Mouse (Mus musculus) cerebellum, postnatal 36 days (tissue): ENCODE data around the gene Lhfpl5.
"Not testable (repeated sequence)": the region's sequence is repeated elsewhere in the genome, so short reads cannot be mapped to it uniquely, and the experiment has no call there.

ENCODE experiments used
- DNase-seq, 2 experiments: peaks; one replicate each; pipeline ENCODE4 v3.0.0; 2021 to 2022; ENCODE audit warnings: mixed read lengths in 2 of 2

Gene Lhfpl5

DNA sequence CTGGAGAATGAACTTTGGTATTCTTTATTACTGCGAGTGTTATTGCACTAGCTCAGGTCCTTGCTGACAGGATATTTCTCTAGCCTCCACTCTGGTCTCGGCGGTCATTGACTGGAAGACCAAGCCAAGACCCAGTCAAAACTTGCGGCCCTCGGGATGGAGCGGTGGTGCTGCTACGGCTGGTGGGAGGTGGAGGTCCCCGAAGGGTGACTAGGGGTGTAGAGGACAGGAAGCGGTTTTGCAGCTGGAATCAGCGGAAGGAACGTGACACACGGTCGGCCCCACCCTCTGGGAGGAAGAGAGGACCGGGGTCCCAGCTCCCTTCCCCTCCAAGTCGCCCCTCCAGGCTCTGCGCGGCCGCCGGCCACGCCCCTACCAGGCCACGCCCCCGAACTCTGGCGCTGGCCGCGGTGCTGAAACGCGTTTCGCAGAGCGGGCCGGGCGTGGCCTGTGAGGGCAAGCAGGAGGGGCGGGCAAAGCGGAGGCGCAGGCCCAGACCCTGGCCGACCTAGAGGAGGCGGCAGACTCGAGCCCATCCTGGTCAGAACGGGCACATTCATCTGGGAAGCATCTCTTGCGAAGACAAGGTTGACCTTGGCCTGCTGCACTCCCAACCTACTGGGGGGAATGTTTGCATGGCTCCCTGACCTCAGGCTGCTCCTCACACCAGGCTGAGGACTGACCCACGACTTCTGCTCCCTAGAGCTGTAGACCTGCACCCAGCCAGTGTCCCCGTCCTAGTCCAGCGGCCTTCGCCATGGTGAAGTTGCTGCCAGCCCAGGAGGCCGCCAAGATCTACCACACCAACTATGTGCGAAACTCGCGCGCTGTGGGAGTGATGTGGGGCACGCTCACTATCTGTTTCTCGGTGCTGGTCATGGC lies at the start of gene Lhfpl5:
Gene Lhfpl5 (plus strand): TSS at position 398 of the 882 bp plus-strand sequence.
- DNase-seq, result peak; percentile 33 to 49

DNA sequence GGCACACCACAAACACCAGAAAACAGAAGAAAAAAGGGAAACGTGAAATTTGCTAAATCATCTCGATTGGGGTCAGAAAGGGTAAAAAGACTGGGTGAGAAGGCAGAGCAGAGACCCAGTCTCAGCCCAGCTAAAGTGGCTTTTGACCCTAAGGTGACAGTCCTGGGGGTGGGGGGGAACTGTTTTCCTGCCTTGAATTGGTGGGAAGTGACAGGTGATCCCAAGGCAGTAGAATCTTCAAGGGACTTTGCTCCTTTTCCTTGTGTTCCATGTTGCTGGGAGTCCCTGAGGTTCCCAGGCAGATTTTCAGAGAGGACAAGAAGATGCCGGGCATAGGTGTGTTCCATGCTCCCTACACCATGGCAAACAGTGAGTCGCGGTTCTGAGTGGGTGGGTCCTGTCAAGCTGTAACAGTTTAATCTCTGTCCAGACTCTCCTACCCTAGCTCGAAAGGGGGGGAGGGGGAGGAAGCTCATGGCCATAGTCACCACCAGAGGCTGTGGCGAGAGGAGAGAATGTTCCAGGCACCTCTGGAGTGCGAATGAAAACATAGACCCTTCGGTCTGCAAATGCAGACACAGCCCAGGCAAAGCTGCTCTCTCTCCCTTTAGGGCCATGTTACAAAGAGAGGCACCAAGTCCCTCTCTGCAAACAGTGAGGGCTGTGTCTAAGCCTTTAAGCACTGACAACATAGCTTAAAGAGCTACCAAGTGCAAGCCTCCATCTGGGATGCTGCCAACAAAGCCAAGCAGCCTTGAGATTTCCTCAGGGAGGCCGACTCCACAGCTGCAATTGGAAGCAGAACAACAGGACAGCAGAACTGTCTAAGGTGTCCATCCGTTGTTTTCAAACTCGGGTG lies 48.0 kb upstream of the Lhfpl5 start:
- no peak for DNase-seq

DNA sequence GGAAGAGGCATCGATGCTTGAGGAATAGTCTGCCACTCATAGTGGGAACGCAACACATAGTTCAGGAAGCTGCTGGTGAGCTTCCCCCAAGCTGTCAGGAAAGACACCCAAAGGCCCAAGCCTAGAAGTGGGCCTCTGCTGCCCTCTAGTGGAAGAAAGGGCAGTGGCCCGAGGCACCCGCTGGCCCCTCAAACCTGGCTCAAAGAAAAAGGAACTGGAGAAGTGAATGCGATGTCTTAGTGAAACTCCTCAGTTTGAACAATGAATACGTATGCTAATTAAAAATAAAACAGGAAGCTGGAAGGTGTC lies 47.4 kb upstream of the Lhfpl5 start:
- DNase-seq, result peak; percentile 84 to 87

DNA sequence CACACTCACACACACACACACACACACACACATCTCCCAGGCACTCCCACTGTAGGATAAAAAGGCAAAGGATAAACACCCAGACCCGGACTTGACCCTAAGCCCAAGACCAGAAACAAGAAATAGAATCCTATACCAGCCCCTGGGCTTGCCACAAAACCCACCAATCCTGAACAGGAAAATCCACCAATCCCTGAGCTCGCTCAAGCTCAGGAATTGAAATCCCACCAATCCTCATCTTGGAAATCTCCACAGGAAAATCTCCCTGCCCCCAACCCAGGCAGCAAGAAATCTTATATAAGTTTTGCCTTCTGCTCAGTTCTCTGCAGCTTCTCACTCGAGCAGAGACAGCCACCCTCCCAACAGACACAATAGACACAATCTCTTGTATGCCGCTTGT lies 46.3 kb upstream of the Lhfpl5 start:
- no peak for DNase-seq

DNA sequence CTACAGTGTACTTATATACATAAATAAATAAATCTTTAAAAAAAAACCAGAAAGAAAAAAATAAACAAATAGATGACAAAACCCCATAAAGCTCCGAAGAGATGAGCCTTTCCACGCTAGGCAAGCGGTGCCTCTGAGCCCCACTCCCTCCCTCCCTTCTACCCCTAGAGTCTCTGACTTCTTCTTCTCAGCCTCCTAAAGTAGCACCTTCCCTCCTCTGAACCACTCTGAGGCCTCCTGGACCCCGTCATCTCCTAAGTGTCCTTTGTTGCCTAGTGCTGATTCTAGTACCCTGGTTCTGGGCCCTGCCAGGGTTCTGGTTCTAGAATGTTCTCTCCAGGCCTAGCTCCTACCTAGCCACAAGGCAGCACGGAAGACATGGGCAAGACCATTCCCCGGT lies 44.9 kb upstream of the Lhfpl5 start, which contains the start of gene Armc12:
Gene Armc12 (plus strand): TSS at position 301 of the 400 bp plus-strand sequence.
- DNase-seq, result no peak

DNA sequence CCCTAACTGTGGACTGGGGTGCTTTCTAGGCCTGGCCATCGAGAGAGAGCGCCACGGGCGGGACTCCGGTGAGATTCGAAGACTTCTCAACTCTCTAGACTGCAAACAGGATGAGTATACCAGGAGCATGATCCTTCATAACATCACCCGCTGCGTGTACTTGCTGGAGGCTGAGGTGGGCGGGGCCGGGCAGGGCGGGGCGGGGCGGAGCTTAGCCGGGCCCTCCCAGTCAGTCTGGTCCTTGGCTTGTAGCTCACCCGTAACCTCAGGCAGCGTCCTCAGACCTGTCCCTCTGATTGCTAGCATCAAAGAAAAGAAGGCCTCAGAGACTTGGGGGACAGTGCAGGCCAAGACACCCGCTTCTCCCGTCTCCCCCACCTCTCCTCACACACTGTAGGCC lies 43.5 kb upstream of the Lhfpl5 start:
- DNase-seq, result no peak

DNA sequence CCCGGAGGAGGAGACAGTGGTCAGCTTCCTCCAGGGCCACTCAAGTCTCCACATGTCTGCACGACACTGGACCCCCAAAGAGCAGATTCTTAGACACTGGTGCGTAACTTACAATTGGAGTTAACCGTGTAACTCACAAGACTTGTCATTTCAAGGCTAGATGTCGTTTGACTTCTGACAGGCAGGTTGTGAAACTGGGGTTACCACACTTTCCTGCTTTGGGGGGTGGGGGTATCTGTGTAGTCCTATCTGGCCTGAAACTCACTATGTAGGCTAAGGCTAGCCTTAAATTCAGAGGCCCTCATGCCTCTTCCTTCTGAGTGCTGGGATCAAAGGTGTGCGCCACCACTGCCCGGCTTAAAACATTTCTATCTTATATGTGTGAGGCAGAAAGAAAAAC lies 42.9 kb upstream of the Lhfpl5 start:
- no peak for DNase-seq

DNA sequence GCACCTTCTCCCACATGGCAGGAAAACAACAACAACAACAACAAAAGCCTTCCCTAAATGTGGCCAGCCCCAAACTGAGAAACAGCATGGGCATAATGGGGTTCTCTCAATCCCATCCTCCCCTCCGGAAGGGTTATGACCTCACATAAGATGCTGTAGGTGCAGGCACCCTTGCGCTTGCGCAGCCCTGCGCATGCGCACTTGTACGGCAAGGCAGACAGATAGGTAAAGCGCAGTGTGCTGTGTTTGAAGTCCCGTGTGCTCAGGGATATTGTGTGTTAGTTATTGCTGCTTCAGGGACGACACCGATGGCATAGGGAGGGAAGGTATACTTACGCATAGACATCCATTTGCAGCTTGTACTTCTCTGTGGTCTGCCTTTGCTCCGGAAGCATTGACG lies 42.1 kb upstream of the Lhfpl5 start:
- no peak for DNase-seq

DNA sequence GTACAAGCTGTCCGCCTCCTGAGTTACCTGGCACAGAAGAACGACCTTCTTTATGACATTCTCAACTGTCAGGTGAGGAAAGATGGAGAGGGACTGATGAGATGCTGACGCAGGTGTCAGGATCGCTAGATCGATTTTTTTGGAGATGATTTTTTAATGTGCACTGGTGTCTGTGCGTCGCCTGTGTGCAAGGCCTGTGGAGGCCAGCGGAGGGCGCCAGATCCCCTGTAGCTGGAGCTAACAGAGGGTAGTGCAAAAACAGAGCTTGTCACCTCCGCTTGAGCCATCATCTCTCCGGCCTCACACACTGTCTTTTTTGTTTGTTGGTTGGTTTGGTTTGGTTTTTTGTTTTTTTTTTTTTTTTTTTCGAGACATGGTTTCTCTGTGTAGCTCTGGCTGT lies 37.6 kb upstream of the Lhfpl5 start:
- no peak for DNase-seq

DNA sequence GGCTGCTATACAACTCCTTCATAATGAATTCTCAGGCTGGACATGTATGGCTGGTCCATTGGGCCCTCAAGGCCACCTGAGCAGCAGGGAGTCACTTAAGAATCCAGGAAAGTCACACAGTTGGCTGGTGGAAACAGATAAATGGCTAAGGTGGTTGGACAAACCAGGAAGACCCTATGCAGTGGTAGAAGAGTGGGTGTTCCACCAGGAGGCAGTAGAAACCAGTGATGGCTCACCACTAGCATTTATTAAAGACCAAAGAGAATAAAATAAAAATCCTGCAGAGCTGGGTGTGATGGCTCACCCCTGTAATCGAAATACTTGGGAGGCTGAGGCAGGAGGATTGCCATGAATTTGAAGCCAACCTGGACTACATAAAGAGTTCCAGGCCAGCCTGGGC lies 28.5 kb upstream of the Lhfpl5 start:
- no peak for DNase-seq

DNA sequence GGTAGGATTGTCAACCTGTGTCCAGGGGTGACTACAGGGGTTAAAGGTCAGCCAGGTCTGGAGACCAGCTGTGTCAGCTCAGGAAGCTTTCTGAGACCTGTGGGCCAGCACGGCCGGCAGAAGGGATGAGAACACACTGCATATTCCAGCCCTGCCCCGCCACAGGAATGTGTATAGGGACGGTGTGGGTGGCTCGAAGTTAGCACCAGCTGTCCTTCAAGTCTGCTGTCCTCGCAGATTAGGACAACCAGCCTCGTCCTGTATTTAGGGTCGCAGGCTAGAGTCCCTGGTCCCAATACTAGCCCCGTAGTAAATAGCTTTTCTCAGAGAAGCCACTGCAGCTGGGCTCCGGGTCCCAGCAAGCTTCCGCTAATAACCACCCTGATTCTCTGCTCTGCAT lies 26.9 kb upstream of the Lhfpl5 start:
- no peak for DNase-seq

DNA sequence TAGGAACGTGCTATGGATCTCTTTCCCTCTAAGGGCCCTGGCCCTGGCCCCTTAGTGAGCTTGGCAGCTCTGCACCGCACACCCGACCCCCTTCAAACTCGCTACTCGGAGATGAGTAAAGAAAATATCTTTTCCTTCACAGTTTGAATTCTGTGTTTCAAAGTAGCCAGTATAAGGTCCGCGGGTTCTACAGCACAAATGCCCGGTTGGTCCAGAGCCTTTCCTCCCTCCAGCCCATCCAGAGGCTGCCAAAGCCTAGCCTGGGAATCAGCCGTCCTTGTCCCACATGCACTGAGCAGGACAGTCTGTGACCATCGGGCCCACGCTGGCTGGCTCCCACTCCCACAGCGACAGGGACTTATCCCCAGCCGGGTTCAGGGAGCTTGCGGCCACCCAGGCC lies 26.3 kb upstream of the Lhfpl5 start, which contains the start of gene Clpsl2:
Gene Clpsl2 (plus strand): TSS at position 301 of the 400 bp plus-strand sequence.
- DNase-seq, result no peak

DNA sequence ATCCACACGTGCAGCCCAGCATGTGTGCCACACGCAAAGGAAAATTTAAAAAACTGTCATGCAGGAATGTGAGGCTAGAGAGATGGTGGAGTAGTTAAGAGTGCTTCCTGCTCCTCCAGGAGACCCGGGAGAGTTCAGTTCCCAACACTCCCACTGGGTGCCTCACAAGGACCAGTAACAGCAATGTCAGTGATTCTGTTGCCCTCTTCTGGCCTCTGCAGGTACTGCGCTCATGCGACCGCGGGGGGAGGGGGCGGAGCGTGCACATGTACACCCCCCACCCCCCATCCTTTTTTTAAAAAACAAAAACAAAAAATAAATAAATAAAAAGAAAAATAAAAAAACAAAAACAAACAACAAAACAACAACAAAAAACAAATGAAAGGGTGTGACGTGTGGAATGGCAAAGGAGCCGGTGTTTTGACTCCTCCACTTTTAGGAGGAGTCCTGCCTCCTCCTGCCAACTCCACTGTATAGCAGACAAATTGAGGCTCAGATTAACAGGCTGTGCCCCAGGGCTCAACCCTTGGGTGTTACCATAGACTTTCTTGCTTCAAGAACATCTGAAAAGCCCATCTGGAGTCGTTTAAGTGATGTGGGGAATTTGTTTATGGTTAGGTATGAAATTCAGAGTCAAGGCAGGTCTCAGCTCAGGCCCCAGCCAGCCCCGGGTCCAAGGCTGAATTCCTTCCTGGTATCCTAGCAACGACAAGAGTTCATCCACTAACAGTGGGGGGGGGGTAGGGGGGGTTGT lies 22.2 kb upstream of the Lhfpl5 start:
- peak; percentile 57 to 66 for DNase-seq

DNA sequence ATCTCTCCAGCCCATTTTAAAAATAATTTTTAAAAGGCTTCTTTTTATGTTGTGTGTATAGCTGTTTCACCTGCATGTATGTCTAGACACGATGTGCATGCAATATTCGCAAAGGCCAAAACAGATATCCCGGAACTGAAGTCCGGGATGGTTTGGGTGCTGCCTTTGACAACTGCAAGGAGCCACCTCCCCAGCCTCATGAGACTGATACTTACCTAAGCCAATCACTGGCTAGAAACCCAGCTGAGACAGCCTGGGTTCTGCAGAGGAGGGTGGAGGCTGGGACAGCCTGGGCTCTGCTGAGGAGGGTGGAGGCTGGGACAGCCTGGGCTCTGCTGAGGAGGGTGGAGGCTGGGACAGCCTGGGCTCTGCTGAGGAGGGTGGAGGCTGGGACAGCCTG lies 21.4 kb upstream of the Lhfpl5 start:
- not testable (repeated sequence) for DNase-seq

DNA sequence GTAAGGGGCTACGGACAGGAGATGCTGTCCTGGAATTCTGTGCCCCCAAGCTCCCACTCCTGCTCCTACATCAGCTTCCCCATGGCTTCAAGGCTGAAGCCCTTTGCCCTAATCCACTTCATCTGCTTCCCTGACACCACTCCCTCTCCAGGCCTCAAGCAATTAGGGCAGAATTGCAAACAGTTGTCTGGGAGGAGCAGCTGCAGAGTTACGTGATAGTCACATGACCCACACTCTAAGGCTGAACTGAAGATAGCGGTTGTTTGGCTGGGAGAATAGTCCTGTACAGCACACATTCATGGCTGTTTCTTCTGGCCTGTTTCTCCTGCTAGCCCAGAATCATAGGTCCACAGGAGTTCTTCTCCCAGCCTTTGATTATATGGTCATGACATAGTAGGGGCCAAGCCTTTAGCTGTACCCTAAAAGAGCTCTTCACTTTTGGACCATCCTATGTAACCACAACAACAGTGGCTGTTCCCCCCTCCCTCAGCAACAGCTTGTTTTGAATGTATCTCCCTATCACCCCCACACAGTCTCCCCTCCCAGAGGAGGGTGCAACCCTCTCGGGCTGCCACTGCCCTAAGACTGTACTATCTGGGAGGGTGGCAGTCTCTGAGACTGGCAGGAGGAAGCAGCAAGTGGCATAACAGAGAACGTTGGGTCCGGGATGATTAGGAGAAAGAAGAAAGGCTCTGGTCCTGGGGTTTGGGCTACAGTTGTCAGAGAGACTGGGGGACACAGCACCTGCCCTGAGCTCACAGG lies 18.6 kb upstream of the Lhfpl5 start:
- no peak for DNase-seq

DNA sequence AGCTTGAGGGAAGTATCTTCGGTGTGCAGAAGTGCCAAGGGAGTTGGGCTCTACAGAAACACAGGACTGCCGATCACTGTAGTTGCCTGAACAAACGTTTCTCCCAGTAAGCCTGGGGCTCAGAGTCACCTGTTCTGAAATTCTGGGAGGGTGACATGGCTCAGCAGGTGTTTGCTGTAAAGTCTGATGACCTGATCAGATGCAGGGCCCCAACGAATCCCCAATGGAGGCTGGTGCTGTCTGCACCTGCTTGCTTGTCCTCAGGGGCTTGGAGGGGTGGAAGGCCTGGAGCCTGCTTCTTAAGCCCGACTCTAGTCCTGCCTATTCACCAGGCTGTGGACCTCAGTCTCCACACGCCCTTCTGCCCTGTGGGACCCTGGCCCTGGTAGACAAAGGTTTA lies 17.7 kb upstream of the Lhfpl5 start:
- DNase-seq, result no peak

DNA sequence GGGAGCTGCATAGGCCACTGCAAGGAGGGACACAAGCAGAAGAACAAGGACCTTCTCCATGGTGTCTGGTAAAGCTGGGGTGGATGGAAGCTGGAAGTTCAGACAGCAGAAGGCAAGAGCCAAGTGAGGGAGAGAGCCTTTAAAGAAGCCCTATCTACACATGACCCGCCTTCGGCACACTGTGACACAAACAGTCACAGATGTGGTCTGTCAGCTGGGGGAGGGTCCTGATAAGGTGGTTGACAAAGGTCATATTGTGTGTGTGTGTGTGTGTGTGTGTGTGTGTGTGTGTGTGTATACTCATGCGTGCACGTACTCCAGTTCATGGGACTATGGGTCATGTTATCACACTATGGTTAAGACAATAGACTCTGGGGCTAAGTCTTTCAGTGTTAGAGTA lies 14.8 kb upstream of the Lhfpl5 start, which contains the start of gene Clps:
Gene Clps (minus strand): TSS at position 169 of the 400 bp plus-strand sequence.
- DNase-seq, result no peak

DNA sequence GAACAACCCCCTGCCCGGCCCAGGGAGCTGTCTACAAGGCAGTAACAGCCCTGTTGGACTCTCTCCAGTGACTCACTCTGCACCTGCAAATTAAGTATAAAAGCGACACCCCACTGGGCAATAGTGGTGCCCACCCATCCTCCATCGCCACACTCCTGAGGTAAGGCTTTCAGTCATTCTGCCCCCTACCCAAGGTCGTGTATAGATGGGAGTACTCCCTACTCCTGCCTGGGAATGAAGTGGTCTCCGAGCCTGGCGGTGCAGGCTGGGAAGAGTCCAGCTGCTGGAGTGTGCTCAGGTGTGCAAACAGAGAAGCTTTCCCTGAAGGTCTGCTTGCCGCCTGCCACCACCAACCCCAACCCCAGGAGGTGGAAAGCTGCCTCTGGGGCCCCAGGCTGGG lies 13.8 kb upstream of the Lhfpl5 start:
- DNase-seq, result no peak

DNA sequence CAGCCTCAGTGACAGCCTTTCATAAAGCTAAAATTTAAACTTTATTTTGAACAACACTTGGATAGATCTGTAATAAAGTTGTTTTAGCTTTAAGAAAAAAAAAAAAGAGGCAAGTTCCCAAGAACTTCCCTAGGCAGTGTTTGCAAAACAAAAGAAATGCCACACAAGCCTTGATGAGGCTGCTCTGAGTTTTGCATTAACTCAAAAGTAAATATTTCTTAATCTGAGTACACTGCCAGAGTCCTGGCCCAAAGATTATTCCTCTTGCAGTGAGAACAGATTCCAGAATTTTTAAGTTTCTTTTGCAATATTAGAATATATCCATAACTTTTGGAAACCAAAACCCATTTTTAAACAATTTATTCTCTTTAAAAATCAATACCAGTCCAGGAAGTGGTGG lies 10.3 kb upstream of the Lhfpl5 start:
- DNase-seq, result no peak

DNA sequence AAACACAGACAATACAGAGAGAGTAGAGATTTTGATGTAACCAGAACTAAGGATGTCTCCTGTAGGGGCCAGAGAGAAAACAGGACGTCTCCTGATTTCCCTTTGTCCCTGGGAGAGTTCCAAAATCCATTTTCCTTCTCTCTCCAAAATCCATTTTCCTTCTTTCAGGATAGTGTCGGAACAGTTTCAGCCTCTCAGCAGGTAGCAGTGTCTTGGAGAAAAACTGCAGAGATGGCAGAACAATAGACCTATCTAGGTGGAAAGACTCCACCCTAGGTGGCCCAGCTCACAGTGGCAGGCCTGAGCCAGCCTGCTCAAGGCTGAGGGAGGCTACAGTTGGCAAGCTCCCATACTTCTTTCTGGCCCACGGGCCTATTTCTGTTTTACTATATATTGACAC lies 7.9 kb upstream of the Lhfpl5 start:
- no peak for DNase-seq

DNA sequence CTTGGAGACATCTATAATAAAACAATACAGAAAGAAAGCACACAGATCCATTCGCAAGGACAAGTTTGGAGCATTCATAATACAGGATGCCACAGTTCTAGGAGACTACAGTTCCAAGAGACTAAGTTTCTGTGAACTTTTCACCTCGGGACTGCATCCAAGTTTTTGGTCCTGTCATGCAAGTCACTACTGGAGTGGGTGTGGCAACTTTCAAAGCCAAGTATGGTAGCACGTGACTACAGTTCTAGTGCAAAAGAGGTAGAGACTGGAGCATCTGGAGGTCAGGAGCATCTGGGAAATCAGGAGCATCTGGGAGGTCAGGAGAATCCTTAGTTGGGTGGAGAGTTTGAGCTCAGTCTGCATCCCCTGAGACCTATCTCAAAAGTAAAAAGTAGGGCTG lies 3.6 kb upstream of the Lhfpl5 start:
- DNase-seq, result no peak

DNA sequence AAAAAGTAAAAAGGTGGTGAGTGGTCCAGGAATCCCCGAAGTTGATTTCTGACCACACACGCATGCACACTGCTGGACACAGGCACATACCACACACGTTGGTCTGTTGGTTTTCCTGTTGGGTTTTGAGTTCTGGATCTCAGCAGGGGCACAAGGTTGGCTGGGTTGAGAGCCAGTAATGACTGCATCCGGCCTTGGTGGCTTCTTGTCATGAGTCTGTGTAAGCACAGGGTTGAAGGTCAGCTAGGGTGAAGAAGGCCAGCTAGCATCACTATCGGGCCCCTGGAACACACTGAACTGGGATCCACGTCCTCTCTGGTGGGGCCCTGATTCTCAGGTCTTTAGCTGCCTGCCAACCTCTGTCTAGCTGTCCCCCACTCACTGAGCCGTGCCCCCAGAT lies 2.9 kb upstream of the Lhfpl5 start:
- no peak for DNase-seq
